Mouse (Mus musculus) heart, embryonic 11.5 days (tissue): ENCODE results near the gene Fgf18. TPM values are rescaled to one million over a fixed set of nuclear protein-coding genes. Genes with fewer than 3 reads are reported as not detected.

ENCODE experiments used
- ATAC-seq: fragments of 200-750 bp; cut with Nextera tagmentation; replicated peaks from 2 replicates; pipeline ENCODE4 v1.8.0; 2017; ENCODE audit warnings: moderate library complexity; ENCODE audit not compliant: insufficient number of reproducible peaks, low FRiP score, low TSS enrichment
- H3K27ac ChIP-seq: fragments of 300-500 bp; sonication (generic); 2 replicates; pipeline ENCODE4 v1.5.1; 2014; ENCODE audit warnings: mild to moderate bottlenecking, low read depth, low read length
- H3K27me3 ChIP-seq: fragments of 300-500 bp; sonication (generic); 2 replicates; pipeline ENCODE4 v1.6.1; 2014; ENCODE audit warnings: mild to moderate bottlenecking, low read length, mixed read lengths; ENCODE audit not compliant: control insufficient read depth, insufficient read depth
- H3K36me3 ChIP-seq: fragments of 300-500 bp; sonication (generic); 2 replicates; pipeline ENCODE4 v1.6.1; 2014; ENCODE audit warnings: mild to moderate bottlenecking, low read length, moderate library complexity, mixed read lengths; ENCODE audit not compliant: control insufficient read depth, insufficient read depth
- H3K4me1 ChIP-seq: fragments of 300-500 bp; sonication (generic); 2 replicates; pipeline ENCODE4 v1.6.1; 2014; ENCODE audit warnings: low read length; ENCODE audit not compliant: control insufficient read depth, insufficient read depth
- H3K4me2 ChIP-seq: fragments of 300-500 bp; sonication (generic); 2 replicates; pipeline ENCODE4 v1.6.1; 2014; ENCODE audit warnings: mild to moderate bottlenecking, moderate library complexity
- H3K4me3 ChIP-seq: fragments of 300-500 bp; sonication (generic); 2 replicates; pipeline ENCODE4 v1.5.1; 2014; ENCODE audit warnings: low read depth, low read length
- H3K9ac ChIP-seq: fragments of 300-500 bp; sonication (generic); 2 replicates; pipeline ENCODE4 v1.6.1; 2014; ENCODE audit warnings: mild to moderate bottlenecking, low read depth, low read length, moderate library complexity
- H3K9me3 ChIP-seq: fragments of 300-500 bp; sonication (generic); replicated peaks from 2 replicates; pipeline ENCODE4 v1.6.1; 2016; ENCODE audit warnings: low read length; ENCODE audit not compliant: control insufficient read depth
- whole genome bisulfite sequencing: fragments of 180-500 bp; shearing (Covaris S2); extraction: QIAGEN DNeasy Blood & Tissue Kit; methylation state at CpG from one replicate; pipeline ENCODE4 v1.1.7; 2014; ENCODE audit not compliant: insufficient replicate concordance; 5-methylcytosine and 5-hydroxymethylcytosine counted together
- polyA plus RNA-seq: library from polyadenylated mRNA; unstranded; fragments of >200 nt; fragmentation: Nextera tagmentation; extraction: Ambion mirVana; gene quantifications from 2 replicates; pipeline ENCODE4 v1.2.1, GENCODE M21; 2014

The Fgf18 gene
- polyA plus RNA-seq, 1 experiment from 2014 or later = 1.8 TPM

GRCm38 (mm10) chr11:33147572-33148337 lies 555 bp upstream of the Fgf18 start:
- H3K9ac ChIP-seq = peak overlapping the region; percentile 60
- H3K4me3 ChIP-seq = peak overlapping the region; percentile 66
- no peaks in the 10 kb centered on the region for H3K9me3 ChIP-seq
- H3K36me3 ChIP-seq = peaks cover 7% of the 10 kb centered on the region; the same call in 1 of the 2 replicates
- H3K27me3 ChIP-seq = peaks cover 29% of the 10 kb centered on the region
- peak; percentile 53 for ATAC-seq
- H3K4me2 ChIP-seq = peak overlapping the region; percentile 98
- H3K27ac ChIP-seq = 0 out of 2 replicates have a peak overlapping the region, but pooled peaks have one; percentile 22
- WGBS = 2% methylated on average over 35 of the region's 85 CpGs
- peaks cover 23% of the 10 kb centered on the region for H3K4me1 ChIP-seq

- H3K27ac ChIP-seq = no peak overlapping the region
- H3K9me3 ChIP-seq = no peaks in the 10 kb centered on the region
- H3K9ac ChIP-seq = peak overlapping the region; percentile 16; the same call in 1 of the 2 replicates
- no peak for ATAC-seq
- peak overlapping the region; percentile 98 for H3K4me2 ChIP-seq
- H3K36me3 ChIP-seq = peaks cover 5% of the 10 kb centered on the region; the same call in 1 of the 2 replicates
- peak overlapping the region; percentile 66 for H3K4me3 ChIP-seq
- H3K27me3 ChIP-seq = peaks cover 29% of the 10 kb centered on the region
- WGBS = 3% methylated on average over 30 of the region's 30 CpGs
- peaks cover 29% of the 10 kb centered on the region for H3K4me1 ChIP-seq
Measured at GRCm38 (mm10) chr11:33146651-33147131, 509 bp downstream of the Fgf18 start.

- peak overlapping the region; percentile 98 for H3K4me2 ChIP-seq
- H3K27me3 ChIP-seq = peaks cover 29% of the 10 kb centered on the region
- 4% methylated on average over 9 of the region's 9 CpGs for WGBS
- no peak overlapping the region for H3K4me3 ChIP-seq
- H3K9ac ChIP-seq = no peak overlapping the region
- H3K36me3 ChIP-seq = peaks cover 4% of the 10 kb centered on the region; the same call in 1 of the 2 replicates
- ATAC-seq = no peak
- no peaks in the 10 kb centered on the region for H3K9me3 ChIP-seq
- peaks cover 29% of the 10 kb centered on the region for H3K4me1 ChIP-seq
- no peak overlapping the region for H3K27ac ChIP-seq
Measured at GRCm38 (mm10) chr11:33146143-33146497, 1.1 kb downstream of the Fgf18 start.

GRCm38 (mm10) chr11:33145201-33146142 lies 1.7 kb downstream of the Fgf18 start:
- no peaks in the 10 kb centered on the region for H3K9me3 ChIP-seq
- H3K36me3 ChIP-seq = no peaks in the 10 kb centered on the region
- H3K4me1 ChIP-seq = peaks cover 29% of the 10 kb centered on the region
- no peak for ATAC-seq
- no peak overlapping the region for H3K4me3 ChIP-seq
- H3K9ac ChIP-seq = no peak overlapping the region
- H3K4me2 ChIP-seq = peak overlapping the region; percentile 32; the same call in 1 of the 2 replicates
- WGBS = 38% methylated on average over 7 of the region's 7 CpGs
- peaks cover 29% of the 10 kb centered on the region for H3K27me3 ChIP-seq
- H3K27ac ChIP-seq = no peak overlapping the region

- H3K27ac ChIP-seq = no peak overlapping the region
- H3K9me3 ChIP-seq = no peaks in the 10 kb centered on the region
- H3K27me3 ChIP-seq = peaks cover 30% of the 10 kb centered on the region
- 27% methylated on average over 9 of the region's 9 CpGs for WGBS
- H3K36me3 ChIP-seq = no peaks in the 10 kb centered on the region
- no peak overlapping the region for H3K4me3 ChIP-seq
- no peak overlapping the region for H3K4me2 ChIP-seq
- no peak for ATAC-seq
- no peak overlapping the region for H3K9ac ChIP-seq
- H3K4me1 ChIP-seq = peaks cover 29% of the 10 kb centered on the region
Measured at GRCm38 (mm10) chr11:33143906-33144305, 3.3 kb downstream of the Fgf18 start.

- Histone ChIP-seq H3K4me3 (no peak overlapping the region), H3K27me3 (peaks cover 32% of the 10 kb centered on the region), H3K4me1 (peaks cover 27% of the 10 kb centered on the region), H3K9ac (no peak overlapping the region), H3K36me3 (no peaks in the 10 kb centered on the region), H3K4me2 (peak overlapping the region; percentile 8; the same call in 1 of the 2 replicates), H3K27ac (0 out of 2 replicates have a peak overlapping the region, but pooled peaks have one; percentile 15), H3K9me3 (no peaks in the 10 kb centered on the region)
- 33% methylated on average over 1 of the region's 1 CpGs for WGBS
- no peak; the same call in 1 of the 2 replicates for ATAC-seq
Measured at GRCm38 (mm10) chr11:33142801-33143200, 4.4 kb downstream of the Fgf18 start.

GRCm38 (mm10) chr11:33140111-33140460 lies 7.1 kb downstream of the Fgf18 start:
- H3K4me3 ChIP-seq = no peak overlapping the region

GRCm38 (mm10) chr11:33139458-33140110 lies 7.6 kb downstream of the Fgf18 start:
- H3K4me1 ChIP-seq = peaks cover 12% of the 10 kb centered on the region
- peaks cover 10% of the 10 kb centered on the region; the same call in 1 of the 2 replicates for H3K27me3 ChIP-seq
- no peak overlapping the region for H3K4me2 ChIP-seq
- 75% methylated on average over 9 of the region's 9 CpGs for WGBS
- no peaks in the 10 kb centered on the region for H3K36me3 ChIP-seq
- H3K27ac ChIP-seq = no peak overlapping the region
- H3K9ac ChIP-seq = no peak overlapping the region
- no peaks in the 10 kb centered on the region for H3K9me3 ChIP-seq
- H3K4me3 ChIP-seq = no peak overlapping the region
- ATAC-seq = no peak

More at GRCm38 (mm10) chr11:33140111-33140460, 7.1 kb downstream of the Fgf18 start:
- peaks cover 12% of the 10 kb centered on the region for H3K4me1 ChIP-seq
- ATAC-seq = no peak
- WGBS = 87% methylated on average over 5 of the region's 5 CpGs
- no peaks in the 10 kb centered on the region for H3K9me3 ChIP-seq
- H3K27me3 ChIP-seq = peaks cover 15% of the 10 kb centered on the region
- H3K4me2 ChIP-seq = no peak overlapping the region
- no peak overlapping the region for H3K9ac ChIP-seq
- no peak overlapping the region for H3K27ac ChIP-seq
- no peaks in the 10 kb centered on the region for H3K36me3 ChIP-seq
